Mouse (Mus musculus) ES-E14 (cell line): ENCODE measurements around the gene Prmt2.

Experiments
- CHD2 ChIP-seq: IDR thresholded peaks from 2 replicates; pipeline ENCODE4 v1.6.1; 2014; ENCODE audit warnings: mild to moderate bottlenecking, low read depth, low read length, inconsistent platforms
- HCFC1 ChIP-seq: IDR thresholded peaks from 2 replicates; pipeline ENCODE4 v1.6.1; 2012; ENCODE audit warnings: low read length, inconsistent platforms, borderline replicate concordance; ENCODE audit not compliant: insufficient read depth
- MAFK ChIP-seq: IDR thresholded peaks from 2 replicates; pipeline ENCODE4 v1.6.1; 2014; ENCODE audit warnings: mild to moderate bottlenecking, low read depth, low read length, inconsistent platforms; ENCODE audit not compliant: insufficient read depth
- ZC3H11A ChIP-seq: IDR thresholded peaks from 2 replicates; pipeline ENCODE4 v1.6.1; 2012; ENCODE audit warnings: low read depth, mild to moderate bottlenecking, inconsistent platforms, low read length, borderline replicate concordance
- ZNF384 ChIP-seq: IDR thresholded peaks from 2 replicates; pipeline ENCODE4 v1.6.1; 2012; ENCODE audit warnings: low read depth, low read length, inconsistent platforms

DNA sequence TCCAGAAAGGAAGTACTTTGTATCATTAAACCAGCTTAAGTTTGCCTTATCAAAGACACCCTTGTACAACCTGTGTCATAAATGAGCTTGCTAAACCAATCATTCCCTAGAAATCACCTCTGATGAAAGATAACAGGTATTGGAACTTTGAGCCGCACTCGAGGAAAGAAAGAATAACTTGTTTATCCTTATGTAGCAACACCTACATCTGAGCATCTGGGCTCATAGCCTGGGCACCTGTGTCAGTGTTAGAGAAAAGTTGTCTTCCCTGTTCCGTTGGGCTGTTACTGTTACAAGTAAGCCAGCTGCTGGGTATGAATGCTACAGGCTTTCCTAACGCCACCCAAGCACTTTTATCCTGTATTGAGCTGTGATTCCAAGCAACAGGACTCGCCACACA, 80.1 kb downstream of the Prmt2 start:
- TF ChIP-seq HCFC1 (no peak), MAFK (no peak), ZNF384 (no peak), ZC3H11A (no peak), CHD2 (no peak)
